Mouse (Mus musculus) heart, postnatal 0 days (tissue): Measurements from ENCODE around the gene Shank3. TPM values are rescaled to one million over a fixed set of nuclear protein-coding genes. Genes with fewer than 3 reads are reported as not detected.

ENCODE experiments used
- ATAC-seq: fragments of 200-750 bp; cut with Nextera tagmentation; 2 replicates; pipeline ENCODE4 v1.8.0; 2017; ENCODE audit warnings: low read depth, moderate number of reproducible peaks, moderate library complexity; ENCODE audit not compliant: insufficient read depth
- DNase-seq: peaks from one replicate; pipeline ENCODE4 v3.0.0-alpha.2; 2016; ENCODE audit warnings: low spot score
- H3K27ac ChIP-seq: fragments of 300-500 bp; sonication (generic); 2 replicates; pipeline ENCODE4 v1.5.1; 2014; ENCODE audit warnings: low read depth, mild to moderate bottlenecking
- H3K27me3 ChIP-seq: fragments of 300-500 bp; sonication (generic); 2 replicates; pipeline ENCODE4 v1.6.1; 2014; ENCODE audit warnings: low read length, mixed read lengths; ENCODE audit not compliant: control insufficient read depth, insufficient read depth
- H3K36me3 ChIP-seq: fragments of 300-500 bp; sonication (generic); replicated peaks from 2 replicates; pipeline ENCODE4 v1.6.1; 2014; ENCODE audit warnings: low read length, mixed read lengths; ENCODE audit not compliant: control insufficient read depth, insufficient read depth
- H3K4me1 ChIP-seq: fragments of 300-500 bp; sonication (generic); 2 replicates; pipeline ENCODE4 v1.6.1; 2014; ENCODE audit warnings: antibody characterized with exemption; ENCODE audit not compliant: control insufficient read depth, insufficient read depth
- H3K4me2 ChIP-seq: fragments of 300-500 bp; sonication (generic); 2 replicates; pipeline ENCODE4 v1.6.1; 2014; ENCODE audit warnings: low read depth, mild to moderate bottlenecking, low read length, moderate library complexity
- H3K4me3 ChIP-seq: fragments of 300-500 bp; sonication (generic); 2 replicates; pipeline ENCODE4 v1.5.1; 2014; ENCODE audit warnings: low read depth, low read length
- H3K9ac ChIP-seq: fragments of 300-500 bp; sonication (generic); replicated peaks from 2 replicates; pipeline ENCODE4 v1.6.1; 2014; ENCODE audit warnings: low read depth, low read length, mixed read lengths
- H3K9me3 ChIP-seq: fragments of 300-500 bp; sonication (generic); replicated peaks from 2 replicates; pipeline ENCODE4 v1.6.1; 2016; ENCODE audit warnings: low read length; ENCODE audit not compliant: control insufficient read depth
- CTCF ChIP-seq: IDR thresholded peaks from 2 replicates; pipeline ENCODE4 v1.5.1; 2016; ENCODE audit warnings: antibody characterized with exemption, control low read depth, low read depth
- EP300 ChIP-seq: IDR thresholded peaks from 2 replicates; pipeline ENCODE4 v1.6.1; 2016; ENCODE audit warnings: antibody characterized with exemption, low read depth
- WGBS: fragments of 180-500 bp; shearing (Covaris S2); extraction: QIAGEN DNeasy Blood & Tissue Kit; methylation state at CpG from one replicate; pipeline ENCODE4 v1.1.7; 2014; 5-methylcytosine and 5-hydroxymethylcytosine counted together
- polyA plus RNA-seq: library from polyadenylated mRNA; unstranded; fragments of >200 nt; fragmentation: Nextera tagmentation; extraction: Ambion mirVana; gene quantifications from 2 replicates; pipeline ENCODE4 v1.2.1, GENCODE M21; 2015
- total RNA-seq: library from RNA; depleted of rRNA; stranded (reverse); fragments of >200 nt; gene quantifications from 2 replicates; pipeline ENCODE4 v1.2.3, GENCODE M21; 2014; ENCODE audit warnings: low replicate concordance

The Shank3 gene
- total and polyA plus RNA-seq, 2 experiments from 2014 or later: 1.1 to 26.5 TPM

- Histone ChIP-seq H3K9ac (no peak overlapping the region), H3K27me3 (peaks cover 34% of the 10 kb centered on the region), H3K4me1 (no peaks in the 10 kb centered on the region), H3K36me3 (no peaks in the 10 kb centered on the region), H3K4me2 (no peak overlapping the region), H3K27ac (no peak overlapping the region), H3K4me3 (no peak overlapping the region), H3K9me3 (no peaks in the 10 kb centered on the region)
- no peak for DNase-seq
- no peak for ATAC-seq
- TF ChIP-seq CTCF: no peak
- no peak for TF ChIP-seq EP300
- WGBS: 70% methylated on average over 8 of the region's 8 CpGs
Measured at GRCm38 (mm10) chr15:89524611-89525415, 25.4 kb downstream of the Shank3 start.

- Histone ChIP-seq H3K4me2 (no peak overlapping the region), H3K4me3 (no peak overlapping the region), H3K9me3 (no peaks in the 10 kb centered on the region), H3K27me3 (peaks cover 34% of the 10 kb centered on the region), H3K4me1 (no peaks in the 10 kb centered on the region), H3K9ac (no peak overlapping the region), H3K36me3 (no peaks in the 10 kb centered on the region), H3K27ac (no peak overlapping the region)
- no peak for TF ChIP-seq CTCF
- no peak for TF ChIP-seq EP300
- DNase-seq (no peak), ATAC-seq (no peak)
- 82% methylated on average over 8 of the region's 8 CpGs for WGBS
Measured at GRCm38 (mm10) chr15:89525464-89525863, 26.0 kb downstream of the Shank3 start.

- ATAC-seq (no peak), DNase-seq (no peak)
- TF ChIP-seq CTCF (no peak), EP300 (no peak)
- Histone ChIP-seq H3K4me3 (no peak overlapping the region), H3K27me3 (peaks cover 33% of the 10 kb centered on the region), H3K9ac (no peak overlapping the region), H3K27ac (no peak overlapping the region), H3K36me3 (no peaks in the 10 kb centered on the region), H3K4me1 (no peaks in the 10 kb centered on the region), H3K9me3 (no peaks in the 10 kb centered on the region), H3K4me2 (no peak overlapping the region)
- 53% methylated on average over 7 of the region's 7 CpGs for WGBS
Measured at GRCm38 (mm10) chr15:89525896-89526295, 26.5 kb downstream of the Shank3 start.

GRCm38 (mm10) chr15:89526776-89527325 is 27.4 kb downstream of the Shank3 start:
- H3K27me3 ChIP-seq: peaks cover 35% of the 10 kb centered on the region

GRCm38 (mm10) chr15:89527466-89527865 is 28.0 kb downstream of the Shank3 start:
- no peak overlapping the region for H3K27ac ChIP-seq
- H3K4me2 ChIP-seq: no peak overlapping the region
- 72% methylated on average over 7 of the region's 7 CpGs for WGBS
- no peaks in the 10 kb centered on the region for H3K9me3 ChIP-seq
- 0 out of 2 replicates have a peak, but pooled peaks cover under 1% of the 10 kb centered on the region for H3K36me3 ChIP-seq
- H3K9ac ChIP-seq: no peak overlapping the region
- DNase-seq (no peak), ATAC-seq (no peak)
- no peak for TF ChIP-seq CTCF
- TF ChIP-seq EP300: no peak
- H3K4me3 ChIP-seq: no peak overlapping the region
- peaks cover 36% of the 10 kb centered on the region for H3K27me3 ChIP-seq
- H3K4me1 ChIP-seq: no peaks in the 10 kb centered on the region

More at GRCm38 (mm10) chr15:89526776-89527325, 27.4 kb downstream of the Shank3 start:
- WGBS: 82% methylated on average over 19 of the region's 19 CpGs
- Histone ChIP-seq H3K27ac (no peak overlapping the region), H3K36me3 (no peaks in the 10 kb centered on the region), H3K4me2 (no peak overlapping the region), H3K4me3 (no peak overlapping the region), H3K9me3 (no peaks in the 10 kb centered on the region), H3K9ac (no peak overlapping the region), H3K4me1 (no peaks in the 10 kb centered on the region)
- no peak for TF ChIP-seq EP300
- TF ChIP-seq CTCF: no peak
- no peak for ATAC-seq
- DNase-seq: no peak
